Mouse (Mus musculus) spleen, adult 2 months (tissue): ENCODE measurements around the gene Zfyve28.

Source experiments
- CTCF ChIP-seq: fragments of 200-500 bp; IDR thresholded peaks from 2 replicates; pipeline ENCODE4 v1.5.1; 2011; ENCODE audit warnings: mild to moderate bottlenecking, inconsistent platforms; ENCODE audit not compliant: insufficient read depth, insufficient read length, insufficient replicate concordance; ENCODE audit errors: extremely low read depth
- POLR2A ChIP-seq: fragments of 200-500 bp; IDR thresholded peaks from 2 replicates; pipeline ENCODE4 v1.6.1; 2011; ENCODE audit warnings: low read depth, low read length, inconsistent platforms

DNA sequence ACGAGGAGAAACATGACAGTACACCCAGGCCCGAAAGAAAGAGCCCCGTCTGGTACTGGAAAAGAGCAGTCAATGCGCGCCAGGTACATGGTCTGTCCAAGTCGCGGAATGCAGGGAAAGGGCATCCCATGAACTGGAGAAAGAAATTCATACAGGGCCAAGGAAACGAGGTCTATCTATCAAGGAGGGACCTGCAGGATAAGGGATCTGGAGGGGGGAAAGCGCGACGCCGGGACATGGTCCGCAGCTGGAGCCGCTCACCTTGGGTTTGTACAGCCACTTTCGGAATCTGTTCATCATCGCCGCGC, 457 bp downstream of the Zfyve28 start:
- no peak for TF ChIP-seq CTCF
- TF ChIP-seq POLR2A = no peak
